Mouse (Mus musculus) stomach, embryonic 16.5 days (tissue): ENCODE measurements around the gene Jmy. TPM values are rescaled to one million over a fixed set of nuclear protein-coding genes. Genes with fewer than 3 reads are reported as not detected.

Source experiments
- polyA plus RNA-seq: library from polyadenylated mRNA; unstranded; fragments of >200 nt; fragmentation: Nextera tagmentation; extraction: Ambion mirVana; gene quantifications from 2 replicates; pipeline ENCODE4 v1.2.1, GENCODE M21; 2015

The Jmy gene
- polyA plus RNA-seq, 1 experiment from 2014 or later, result 2.6 TPM

Other genes with a start within 250 kb of the Jmy start
- 2.9 and 3.0 TPM in 2 replicates for gene Homer1, start 200.2 kb downstream of the Jmy start, polyA plus RNA-seq
- gene Bhmt, start 138.2 kb upstream of the Jmy start, polyA plus RNA-seq, result 5.1 and 5.7 TPM in 2 replicates
- 1.5 and 1.8 TPM in 2 replicates for gene Bhmt2, start 174.5 kb upstream of the Jmy start, polyA plus RNA-seq
- 0.76 and 1.0 TPM in 2 replicates for gene Dmgdh, start 174.6 kb upstream of the Jmy start, polyA plus RNA-seq